Mouse (Mus musculus) MEL (cell line): ENCODE measurements around the gene Ticam1. TPM values are rescaled to one million over a fixed set of nuclear protein-coding genes. Genes with fewer than 3 reads are reported as not detected.

Source experiments
- DNase-seq: peaks from one replicate; pipeline ENCODE4 v3.0.0; 2011; ENCODE audit warnings: low read depth, low spot score
- H3K27ac ChIP-seq: 2 replicates; pipeline ENCODE4 v1.5.1; 2012; ENCODE audit warnings: low read depth, mild to moderate bottlenecking, control low read depth, low read length, moderate library complexity; ENCODE audit not compliant: control insufficient read depth
- H3K27me3 ChIP-seq, 2 experiments: fragments of 150-350 bp in 1 of 2; sonication (generic) in 1 of 2; 2 replicates each; pipeline ENCODE4 v1.6.1; 2012; ENCODE audit warnings: low read length in 2 of 2, mild to moderate bottlenecking in 2 of 2, improper control_type of control experiment in 1 of 2, moderate library complexity in 1 of 2; ENCODE audit not compliant: insufficient read depth in 2 of 2, control insufficient read depth in 1 of 2
- H3K36me3 ChIP-seq, 2 experiments: 2 replicates each; pipeline ENCODE4 v1.6.1; 2012 to 2014; ENCODE audit warnings: low read length in 2 of 2, improper control_type of control experiment in 1 of 2, inconsistent platforms in 1 of 2, mild to moderate bottlenecking in 1 of 2; ENCODE audit not compliant: insufficient read depth in 2 of 2, control insufficient read depth in 1 of 2
- H3K4me1 ChIP-seq, 2 experiments: fragments of 150-350 bp in 1 of 2; sonication (generic) in 1 of 2; 2 replicates each; pipeline ENCODE4 v1.6.1; 2012; ENCODE audit warnings: low read length in 2 of 2, improper control_type of control experiment in 1 of 2, mild to moderate bottlenecking in 1 of 2; ENCODE audit not compliant: insufficient read depth in 2 of 2, control insufficient read depth in 1 of 2
- H3K4me3 ChIP-seq, 2 experiments: fragments of 150-350 bp in 1 of 2; sonication (generic) in 1 of 2; 2 replicates each; pipeline ENCODE4 v1.5.1; 2012; ENCODE audit warnings: low read depth in 2 of 2, low read length in 2 of 2, mild to moderate bottlenecking in 2 of 2, moderate library complexity in 2 of 2, control low read depth in 1 of 2, improper control_type of control experiment in 1 of 2; ENCODE audit not compliant: control insufficient read depth in 1 of 2, insufficient read depth in 1 of 2
- H3K79me2 ChIP-seq: 2 replicates; pipeline ENCODE4 v1.6.1; 2012; ENCODE audit warnings: mild to moderate bottlenecking, low read length, moderate library complexity; ENCODE audit not compliant: control insufficient read depth, poor library complexity, insufficient read depth
- H3K9ac ChIP-seq: 2 replicates; pipeline ENCODE4 v1.6.1; 2012; ENCODE audit warnings: low read depth, mild to moderate bottlenecking, control low read depth, low read length, moderate library complexity; ENCODE audit not compliant: control insufficient read depth, poor library complexity, severe bottlenecking
- H3K9me3 ChIP-seq: fragments of 150-350 bp; sonication (generic); replicated peaks from 2 replicates; pipeline ENCODE4 v1.6.1; 2012; ENCODE audit warnings: mild to moderate bottlenecking, low read length, improper control_type of control experiment, moderate library complexity; ENCODE audit not compliant: insufficient read depth
- BHLHE40 ChIP-seq: IDR thresholded peaks from 2 replicates; pipeline ENCODE4 v1.6.1; 2012; ENCODE audit warnings: low read depth, mild to moderate bottlenecking, inconsistent platforms, low read length, improper control_type of control experiment, borderline replicate concordance
- CHD2 ChIP-seq: IDR thresholded peaks from 2 replicates; pipeline ENCODE4 v1.6.1; 2011; ENCODE audit warnings: low read length, improper control_type of control experiment
- CTCF ChIP-seq, 3 experiments: IDR thresholded peaks in 2 of 3; conservative IDR thresholded peaks in 1 of 3; 2 replicates each; pipeline ENCODE4 v1.5.1; 2011 to 2012; ENCODE audit warnings: low read length in 3 of 3, low read depth in 2 of 3, mild to moderate bottlenecking in 2 of 3, improper control_type of control experiment in 1 of 3, inconsistent platforms in 1 of 3, mixed read lengths in 1 of 3, moderate library complexity in 1 of 3; ENCODE audit not compliant: control insufficient read depth in 1 of 3, insufficient read depth in 1 of 3, poor library complexity in 1 of 3, severe bottlenecking in 1 of 3
- E2F4 ChIP-seq: IDR thresholded peaks from 2 replicates; pipeline ENCODE4 v1.6.1; 2011; ENCODE audit warnings: low read depth, low read length, improper control_type of control experiment, borderline replicate concordance
- KAT2A ChIP-seq: conservative IDR thresholded peaks from 2 replicates; pipeline ENCODE4 v1.6.1; 2012; ENCODE audit warnings: low read depth, low read length, improper control_type of control experiment, inconsistent platforms
- MAZ ChIP-seq: IDR thresholded peaks from 2 replicates; pipeline ENCODE4 v1.6.1; 2012; ENCODE audit warnings: low read depth, mild to moderate bottlenecking, inconsistent platforms, low read length, improper control_type of control experiment
- MEF2A ChIP-seq: IDR thresholded peaks from 2 replicates; pipeline ENCODE4 v1.6.1; 2014; ENCODE audit warnings: low read depth, mild to moderate bottlenecking, inconsistent platforms, low read length, improper control_type of control experiment; ENCODE audit not compliant: poor library complexity, insufficient replicate concordance, severe bottlenecking; ENCODE audit errors: extremely low read depth
- MXI1 ChIP-seq: IDR thresholded peaks from 2 replicates; pipeline ENCODE4 v1.6.1; 2011; ENCODE audit warnings: mild to moderate bottlenecking, low read depth, low read length, improper control_type of control experiment
- MYB ChIP-seq: IDR thresholded peaks from 2 replicates; pipeline ENCODE4 v1.6.1; 2011; ENCODE audit warnings: mild to moderate bottlenecking, low read depth, low read length, improper control_type of control experiment
- POLR2A ChIP-seq, 2 experiments: IDR thresholded peaks; 2 replicates each; pipeline ENCODE4 v1.6.1; 2011 to 2012; ENCODE audit warnings: low read length in 2 of 2, mild to moderate bottlenecking in 2 of 2, control low read depth in 1 of 2, improper control_type of control experiment in 1 of 2, low read depth in 1 of 2, moderate library complexity in 1 of 2; ENCODE audit not compliant: control insufficient read depth in 1 of 2, insufficient read depth in 1 of 2, poor library complexity in 1 of 2
- POLR2AphosphoS2 ChIP-seq: IDR thresholded peaks from 2 replicates; pipeline ENCODE4 v1.6.1; 2011; ENCODE audit warnings: low read length, improper control_type of control experiment
- POLR2AphosphoS5 ChIP-seq: IDR thresholded peaks from 2 replicates; pipeline ENCODE4 v1.6.1; 2012; ENCODE audit warnings: low read depth, borderline replicate concordance, mild to moderate bottlenecking, inconsistent platforms, low read length, moderate library complexity, mixed read lengths
- RAD21 ChIP-seq: IDR thresholded peaks from 2 replicates; pipeline ENCODE4 v1.6.1; 2011; ENCODE audit warnings: mild to moderate bottlenecking, low read depth, low read length, improper control_type of control experiment
- SIN3A ChIP-seq: IDR thresholded peaks from 2 replicates; pipeline ENCODE4 v1.6.1; 2012; ENCODE audit warnings: low read length, improper control_type of control experiment, inconsistent platforms
- TAL1 ChIP-seq: IDR thresholded peaks from 2 replicates; pipeline ENCODE4 v1.6.1; 2012; ENCODE audit warnings: mild to moderate bottlenecking, inconsistent platforms, low read length, moderate library complexity, mixed read lengths
- UBTF ChIP-seq: IDR thresholded peaks from 2 replicates; pipeline ENCODE4 v1.6.1; 2012; ENCODE audit warnings: low read depth, mild to moderate bottlenecking, inconsistent platforms, low read length, improper control_type of control experiment, moderate library complexity, borderline replicate concordance; ENCODE audit not compliant: insufficient read depth
- USF1 ChIP-seq: IDR thresholded peaks from 2 replicates; pipeline ENCODE4 v1.6.1; 2014; ENCODE audit warnings: low read depth, mild to moderate bottlenecking, inconsistent platforms, low read length, improper control_type of control experiment, moderate library complexity
- USF2 ChIP-seq, 2 experiments: IDR thresholded peaks; 2 replicates each; pipeline ENCODE4 v1.6.1; 2011 to 2012; ENCODE audit warnings: improper control_type of control experiment in 2 of 2, low read length in 2 of 2, borderline replicate concordance in 1 of 2, inconsistent platforms in 1 of 2, low read depth in 1 of 2, mild to moderate bottlenecking in 1 of 2; ENCODE audit not compliant: insufficient read depth in 1 of 2
- ZNF384 ChIP-seq: IDR thresholded peaks from 2 replicates; pipeline ENCODE4 v1.6.1; 2012; ENCODE audit warnings: low read depth, mild to moderate bottlenecking, inconsistent platforms, low read length, improper control_type of control experiment
- polyA plus RNA-seq, 2 experiments: library from polyadenylated mRNA; stranded (reverse) in 1 of 2; unstranded in 1 of 2; fragments of >175 nt in 1 of 2; fragments of >200 nt in 1 of 2; gene quantifications; 2 replicates each; pipeline versions ENCODE4 v1.2.1 to v1.2.4; 2012; ENCODE audit warnings: low replicate concordance in 2 of 2, low read depth in 1 of 2; ENCODE audit not compliant: insufficient read length in 2 of 2, insufficient read depth in 1 of 2, missing spikeins in 1 of 2
- total RNA-seq: library from RNA; depleted of rRNA; stranded (reverse); fragments of 300-350 nt; gene quantifications from 2 replicates; pipeline ENCODE4 v1.2.3, GENCODE M21; 2012

Gene Ticam1
- total and polyA plus RNA-seq, 3 experiments: 4.6 to 8.7 TPM; not detected in 1

DNA sequence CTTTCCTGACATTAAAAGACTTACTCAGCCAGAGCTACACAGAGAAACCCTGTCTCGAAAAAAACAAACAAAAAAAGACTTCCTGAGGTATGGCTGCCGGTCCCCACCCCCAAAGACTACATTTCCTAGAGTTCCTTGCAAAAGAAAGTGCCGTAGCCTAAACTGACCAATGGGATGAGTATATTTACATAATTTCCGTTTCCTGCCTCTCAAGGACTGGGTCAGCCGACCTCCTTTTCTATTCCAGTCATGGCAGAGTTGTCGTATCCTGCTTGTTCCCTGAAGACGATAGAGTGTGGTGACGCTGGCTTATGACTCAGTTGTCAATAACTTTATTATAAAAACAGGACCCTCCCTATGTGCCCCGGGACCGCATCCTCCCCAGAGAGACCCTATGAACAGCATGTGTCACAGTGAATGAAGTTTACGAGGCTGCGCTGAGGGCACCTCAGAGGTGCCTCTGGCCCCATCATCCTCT lies 7.4 kb downstream of the Ticam1 start (continued):
- TF ChIP-seq USF2 (IDR thresholded peaks at IDR 0.05; ENCODE audit: borderline replicate concordance in 1 of 2, insufficient read depth in 1 of 2, low read depth in 1 of 2, low read length in 2 of 2) (no peak), POLR2A (IDR thresholded peaks at IDR 0.05; ENCODE audit: control insufficient read depth in 1 of 2, insufficient read depth in 1 of 2, low read depth in 1 of 2, low read length in 2 of 2, poor library complexity in 1 of 2) (peak; percentile 63 to 94; a peak in 3 of 4 replicates)
- TF ChIP-seq, all 39 proteins: peak for 15

DNA sequence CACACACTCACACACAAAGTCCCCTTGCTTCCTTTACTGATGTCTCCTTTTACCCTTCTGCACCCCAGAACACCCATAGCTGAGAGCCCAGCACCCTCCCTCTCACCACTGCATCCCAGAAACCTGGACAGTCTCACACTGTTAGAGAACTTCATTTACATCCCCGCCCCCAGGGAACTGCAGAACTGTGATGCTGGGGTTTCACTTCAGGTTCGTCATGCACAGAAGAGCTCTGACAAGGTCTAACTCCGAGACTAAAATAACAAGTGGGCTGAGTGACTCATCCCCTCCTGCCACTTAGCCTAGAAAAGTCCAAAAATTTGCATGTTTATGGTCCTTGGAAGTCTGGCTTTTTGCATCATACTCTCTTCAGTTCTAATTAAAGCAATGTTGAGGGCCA lies 10.3 kb downstream of the Ticam1 start:
- DNase-seq: no peak
- peaks cover 0 to 14% of the 10 kb centered on the region in 2 experiments; a peak in 2 of 4 replicates for H3K4me1 ChIP-seq
- H3K36me3 ChIP-seq: peaks cover 0 to 7% of the 10 kb centered on the region in 2 experiments; a peak in 2 of 4 replicates
- no peak for TF ChIP-seq BHLHE40
- TF ChIP-seq TAL1: no peak
- no peak for TF ChIP-seq MEF2A
- TF ChIP-seq USF2 (IDR thresholded peaks at IDR 0.05; ENCODE audit: borderline replicate concordance in 1 of 2, insufficient read depth in 1 of 2, low read depth in 1 of 2, low read length in 2 of 2): no peak
- no peak for TF ChIP-seq SIN3A
- TF ChIP-seq USF1: no peak
- TF ChIP-seq POLR2AphosphoS5: no peak
- TF ChIP-seq E2F4: no peak
- no peak for TF ChIP-seq CHD2
- TF ChIP-seq ZNF384: no peak
- no peak for TF ChIP-seq RAD21
- TF ChIP-seq KAT2A: no peak
- TF ChIP-seq UBTF: no peak
- TF ChIP-seq CTCF (IDR thresholded peaks at IDR 0.05 in 2 of 3, conservative IDR thresholded peaks at IDR 0.05 in 1 of 3; ENCODE audit: control insufficient read depth in 1 of 3, insufficient read depth in 1 of 3, low read depth in 2 of 3, low read length in 3 of 3, poor library complexity in 1 of 3, severe bottlenecking in 1 of 3): no peak
- no peak for TF ChIP-seq MYB
- TF ChIP-seq MXI1: no peak
- no peak for TF ChIP-seq POLR2AphosphoS2
- TF ChIP-seq MAZ: no peak
- TF ChIP-seq, all 39 proteins: peak for 0
- no peak overlapping the region for H3K9ac ChIP-seq
- H3K27me3 ChIP-seq: no peaks in the 10 kb centered on the region
- H3K79me2 ChIP-seq: peaks cover 7% of the 10 kb centered on the region
- H3K4me3 ChIP-seq: no peak overlapping the region
- H3K9me3 ChIP-seq: no peaks in the 10 kb centered on the region
- no peak overlapping the region; the same call in 1 of the 2 replicates for H3K27ac ChIP-seq
